Comparison of ENCODE assay signal across 10 mouse cellular contexts in the genomic region with DNA sequence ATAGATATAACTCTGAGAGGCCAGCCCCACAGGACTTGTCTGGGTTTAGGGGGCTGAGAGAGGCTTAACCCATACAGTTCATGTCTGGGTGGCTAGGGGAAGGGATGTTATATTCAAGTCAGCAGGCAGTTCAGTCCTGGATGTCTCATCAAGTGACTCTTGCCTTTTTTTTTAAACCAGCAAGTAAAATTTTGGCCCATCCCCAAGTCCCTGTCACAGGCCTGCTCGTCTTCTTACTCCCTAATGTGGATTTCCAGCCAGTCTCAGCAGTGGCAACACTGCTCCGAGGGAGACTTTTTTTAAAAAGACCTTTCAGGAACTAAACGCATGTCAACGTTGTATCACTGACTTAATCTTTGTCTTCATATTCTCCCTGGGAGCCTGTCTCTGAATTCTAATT. TPM values are rescaled to one million over a fixed set of nuclear protein-coding genes. Genes with fewer than 3 reads are reported as not detected.
A peak's percentile ranks its signal among the peaks of the same experiment; 100 is the strongest.
DNase-seq lines count a peak whose midpoint lies in the region; ATAC-seq and TF ChIP-seq lines count a peak whose summit lies in the region.
"Had no signal": no experiment of that assay in that cellular context is flagged by ENCODE, and none has a peak within 500 bp of the region (broad histone marks: within the 10 kb centered on the region; RNA-seq: fewer than 3 reads in every experiment).

No protein-coding gene starts in this region.

- no peak overlapping the region for H3K9ac ChIP-seq in heart, embryonic 12.5 days
- peak overlapping the region; percentile 97 for H3K9ac ChIP-seq in forebrain, postnatal 0 days
- 0 out of 2 replicates have a peak overlapping the region, but pooled peaks have one; percentile 42 for H3K9ac ChIP-seq in neural tube, embryonic 12.5 days
- H3K9ac ChIP-seq: stomach, embryonic 15.5 days had no signal

- no peak overlapping the region for H3K4me3 ChIP-seq in heart, embryonic 12.5 days
- H3K4me3 ChIP-seq in left cerebral cortex, adult 2 months: peak overlapping the region; percentile 17; the same call in 1 of the 2 replicates
- H3K4me3 ChIP-seq in forebrain, postnatal 0 days (ENCODE audit: low read depth, low read length): peak overlapping the region; percentile 85
- H3K4me3 ChIP-seq in neural tube, embryonic 12.5 days: 0 out of 2 replicates have a peak overlapping the region, but pooled peaks have one; percentile 92
- H3K4me3 ChIP-seq: stomach, embryonic 15.5 days had no signal

- H3K27ac ChIP-seq in heart, embryonic 12.5 days (ENCODE audit: poor library complexity, severe bottlenecking): no peak overlapping the region
- no peak overlapping the region for H3K27ac ChIP-seq in left cerebral cortex, adult 2 months
- peak overlapping the region; percentile 46; the same call in 1 of the 2 replicates for H3K27ac ChIP-seq in forebrain, postnatal 0 days (ENCODE audit: low read depth, low read length)
- H3K27ac ChIP-seq in neural tube, embryonic 12.5 days: no peak overlapping the region

- H3K27me3 ChIP-seq in heart, embryonic 12.5 days (replicated peaks): no peaks in the 10 kb centered on the region
- H3K27me3 ChIP-seq in forebrain, postnatal 0 days (ENCODE audit: insufficient read depth, low read length): no peaks in the 10 kb centered on the region
- H3K27me3 ChIP-seq in neural tube, embryonic 12.5 days (replicated peaks): no peaks in the 10 kb centered on the region
- H3K27me3 ChIP-seq: stomach, embryonic 15.5 days had no signal

- no peak for ATAC-seq in heart, embryonic 12.5 days (ENCODE audit: insufficient number of reproducible peaks, low FRiP score)
- no peak for ATAC-seq in forebrain, postnatal 0 days
- no peak for ATAC-seq in neural tube, embryonic 12.5 days (ENCODE audit: low FRiP score, low read depth)
- ATAC-seq in erythroblast, adult 5-6 weeks (replicated peaks; ENCODE audit: low FRiP score, poor library complexity, severe bottlenecking): no peak
- ATAC-seq: CD4-positive, CD25-positive, alpha-beta regulatory T cell, adult 4 months had no signal

- no peaks in the 10 kb centered on the region for H3K36me3 ChIP-seq in heart, embryonic 12.5 days
- H3K36me3 ChIP-seq in forebrain, postnatal 0 days (ENCODE audit: insufficient read depth): no peaks in the 10 kb centered on the region
- no peaks in the 10 kb centered on the region; the same call in 1 of the 2 replicates for H3K36me3 ChIP-seq in neural tube, embryonic 12.5 days
- H3K36me3 ChIP-seq: stomach, embryonic 15.5 days had no signal

- peaks cover 85% of the 10 kb centered on the region for H3K4me1 ChIP-seq in heart, embryonic 12.5 days (replicated peaks)
- peaks cover 49% of the 10 kb centered on the region for H3K4me1 ChIP-seq in forebrain, postnatal 0 days (ENCODE audit: insufficient read depth)
- peaks cover 90% of the 10 kb centered on the region for H3K4me1 ChIP-seq in neural tube, embryonic 12.5 days

- no peak overlapping the region for H3K4me2 ChIP-seq in heart, embryonic 12.5 days
- peak overlapping the region; percentile 89 for H3K4me2 ChIP-seq in forebrain, postnatal 0 days (ENCODE audit: low read depth)
- H3K4me2 ChIP-seq in neural tube, embryonic 12.5 days (replicated peaks): peak overlapping the region; percentile 87

- WGBS in heart, embryonic 12.5 days: 59% methylated on average over 4 of the region's 4 CpGs
- WGBS in forebrain, postnatal 0 days: 6% methylated on average over 4 of the region's 4 CpGs
- 47% methylated on average over 4 of the region's 4 CpGs for WGBS in neural tube, embryonic 12.5 days

- DNase-seq in heart, adult 11 months: peak; percentile 89
- no peak for DNase-seq in left cerebral cortex, adult 2 months (ENCODE audit: extremely low spot score in 1 of 2, low spot score in 2 of 2)
- no peak for DNase-seq in left cerebral cortex, postnatal 14 days (ENCODE audit: low spot score in 2 of 2)
- no peak for DNase-seq in forebrain, postnatal 0 days
- DNase-seq in embryo, embryonic 10.5 days (ENCODE audit: low spot score): no peak

- no peaks in the 10 kb centered on the region for H3K9me3 ChIP-seq in heart, embryonic 12.5 days (replicated peaks)
- no peaks in the 10 kb centered on the region for H3K9me3 ChIP-seq in forebrain, postnatal 0 days (ENCODE audit: low read length)
- no peaks in the 10 kb centered on the region for H3K9me3 ChIP-seq in neural tube, embryonic 12.5 days
- H3K9me3 ChIP-seq: stomach, embryonic 15.5 days had no signal

- intact Hi-C loops in left cerebral cortex, adult 2 months (cut with DNase I): loop anchor here (5.0 to 10.0 kb wide), 5 partner anchors 62 to 928 kb away; no protein-coding TSS in a partner anchor
- intact Hi-C loops in left cerebral cortex, postnatal 14 days (cut with DNase I): loop anchor here (5.0 to 10.0 kb wide), 4 partner anchors 97 to 1048 kb away; no protein-coding TSS in a partner anchor

- TF ChIP-seq CTCF in left cerebral cortex, adult 2 months (IDR thresholded peaks at IDR 0.05): no peak
- no peak for TF ChIP-seq CTCF in forebrain, postnatal 0 days (IDR thresholded peaks at IDR 0.05; ENCODE audit: low read depth)

RNA-seq across cellular contexts. Expression of a gene that starts 7.0 kb away (rescaled TPM):
- 8.0 and 9.5 TPM in 2 replicates for polyA plus RNA-seq in heart, embryonic 12.5 days (2016; fragmentation: Nextera tagmentation; extraction: Ambion mirVana)
- total RNA-seq in left cerebral cortex, adult 2 months (2021): 10 to 100 TPM; 95.0 to 97.9 TPM
- 100 to 1,000 TPM in 1 of 2 experiments, 10 to 100 TPM in 1; 93.9 to 106 TPM for total RNA-seq in left cerebral cortex, postnatal 14 days (2021)
- 69.3 and 83.6 TPM in 2 replicates for total RNA-seq in forebrain, postnatal 0 days (2014; rRNA removed)
- 14.5 and 18.6 TPM in 2 replicates for polyA plus RNA-seq in forebrain, postnatal 0 days (2015; fragmentation: Nextera tagmentation; extraction: Ambion mirVana)
- 32.8 and 33.5 TPM in 2 replicates for polyA plus RNA-seq in neural tube, embryonic 12.5 days (2016; fragmentation: Nextera tagmentation; extraction: Ambion mirVana)
- total RNA-seq in erythroblast, adult 5-6 weeks (2015; ENCODE audit: low replicate concordance): 1.3 TPM in 1 of 2 replicates, not detected in the other
- total RNA-seq in erythroblast, adult 5-6 weeks (2017; ENCODE audit: low replicate concordance): 0.09 TPM in 1 of 2 replicates, not detected in the other
- polyA plus RNA-seq: CD4-positive, CD25-positive, alpha-beta regulatory T cell, adult 4 months had no signal

Comparison
In these comparisons a context has a peak if more than half of its experiments do, and no peak if none do; other contexts are left out.
1. RNA of a gene that starts 7.0 kb away (total RNA-seq): 93.9 to 106 TPM in left cerebral cortex, postnatal 14 days, 95.0 to 97.9 TPM in left cerebral cortex, adult 2 months and 69.3 to 83.6 TPM in forebrain, postnatal 0 days; 0.09 to 1.3 TPM in erythroblast, adult 5-6 weeks; every median in the first group is over 10 times any median in the second.